Mouse (Mus musculus): Measurements from ENCODE around the gene Tomm40l.

Gene Tomm40l

GRCm38 (mm10) chr1:171193093-171193840 is 29.0 kb downstream of the Tomm40l start:
- DNase-seq (ENCODE audit: low read depth), result no peak

- DNase-seq (ENCODE audit: low read depth), result no peak
Observed at GRCm38 (mm10) chr1:171192283-171192682, 30.0 kb downstream of the Tomm40l start.

GRCm38 (mm10) chr1:171190832-171191231 is 31.5 kb downstream of the Tomm40l start:
- DNase-seq (ENCODE audit: low read depth), result no peak

GRCm38 (mm10) chr1:171189476-171190114 is 32.7 kb downstream of the Tomm40l start:
- DNase-seq (ENCODE audit: low read depth), result no peak

GRCm38 (mm10) chr1:171189046-171189445 is 33.3 kb downstream of the Tomm40l start:
- DNase-seq (ENCODE audit: low read depth), result no peak

- no peak for DNase-seq (ENCODE audit: low read depth)
Observed at GRCm38 (mm10) chr1:171187851-171188700, 34.2 kb downstream of the Tomm40l start.

GRCm38 (mm10) chr1:171185655-171186054 is 36.7 kb downstream of the Tomm40l start:
- no peak for DNase-seq (ENCODE audit: low read depth)

GRCm38 (mm10) chr1:171184314-171184713 is 38.0 kb downstream of the Tomm40l start:
- peak; percentile 50 for DNase-seq (ENCODE audit: low read depth)

GRCm38 (mm10) chr1:171183620-171184019 is 38.7 kb downstream of the Tomm40l start:
- DNase-seq (ENCODE audit: low read depth), result no peak

GRCm38 (mm10) chr1:171183025-171183424 is 39.3 kb downstream of the Tomm40l start:
- no peak for DNase-seq (ENCODE audit: low read depth)

GRCm38 (mm10) chr1:171179487-171180171 is 42.7 kb downstream of the Tomm40l start:
- no peak for DNase-seq (ENCODE audit: low read depth)

- DNase-seq (ENCODE audit: low read depth), result no peak
Observed at GRCm38 (mm10) chr1:171172779-171173178, 49.5 kb downstream of the Tomm40l start.

GRCm38 (mm10) chr1:171171138-171171537 is 51.2 kb downstream of the Tomm40l start:
- DNase-seq (ENCODE audit: low read depth), result no peak

GRCm38 (mm10) chr1:171169913-171170312 is 52.4 kb downstream of the Tomm40l start:
- no peak for DNase-seq (ENCODE audit: low read depth)

- no peak for DNase-seq (ENCODE audit: low read depth)
Observed at GRCm38 (mm10) chr1:171168906-171169305, 53.4 kb downstream of the Tomm40l start.

Measured in naive thymus-derived CD4-positive, alpha-beta T cell, adult 2 months (primary cell).